Mouse (Mus musculus): ENCODE measurements around the gene Fam20a.
A peak's percentile ranks its signal among the peaks of the same experiment; 100 is the strongest.

The Fam20a gene

GRCm38 (mm10) chr11:109654581-109654980, 67.5 kb downstream of the Fam20a start:
- no peak for DNase-seq (ENCODE audit: low spot score in 2 of 2)

DNA sequence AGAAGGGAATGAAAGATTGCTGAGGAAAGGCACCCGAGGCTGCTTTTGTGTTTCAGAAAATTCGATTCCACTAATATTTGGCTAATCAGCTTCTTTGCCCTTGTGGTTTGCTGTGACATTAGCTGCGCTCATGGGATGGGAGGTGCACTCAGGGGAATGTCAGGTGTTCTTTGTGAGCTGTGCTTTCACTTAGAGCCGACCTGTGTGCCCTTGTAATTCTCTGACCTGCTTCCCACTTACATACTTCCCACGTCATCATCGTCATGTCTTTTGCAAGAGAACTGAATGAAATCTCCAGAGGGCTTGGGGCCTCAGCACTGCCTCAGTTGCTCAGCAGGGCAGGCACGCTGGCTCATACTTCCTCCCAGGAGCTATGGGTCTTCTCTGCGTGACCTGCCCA, 68.9 kb downstream of the Fam20a start:
- DNase-seq (ENCODE audit: low spot score in 2 of 2), result no peak

DNA sequence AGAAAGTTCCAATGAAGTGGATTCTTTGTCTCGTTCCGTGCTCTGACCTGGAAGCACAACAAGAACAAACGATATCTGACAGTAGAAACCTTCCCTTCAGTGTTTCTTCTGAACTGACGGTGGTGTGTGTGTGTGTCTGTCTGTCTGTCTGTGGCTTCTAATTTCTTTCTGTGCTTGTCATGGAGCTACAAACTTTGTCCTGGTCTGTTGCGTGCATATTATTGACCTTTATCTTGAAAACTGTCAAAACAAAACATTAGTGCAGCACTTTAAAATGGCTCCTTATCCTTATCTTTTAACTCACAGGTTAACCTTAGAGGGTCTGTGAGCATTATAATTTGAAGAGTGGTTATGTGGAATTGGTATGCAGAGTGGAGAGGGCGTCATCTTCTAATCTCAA, 69.6 kb downstream of the Fam20a start:
- no peak for DNase-seq (ENCODE audit: low spot score in 2 of 2)

DNA sequence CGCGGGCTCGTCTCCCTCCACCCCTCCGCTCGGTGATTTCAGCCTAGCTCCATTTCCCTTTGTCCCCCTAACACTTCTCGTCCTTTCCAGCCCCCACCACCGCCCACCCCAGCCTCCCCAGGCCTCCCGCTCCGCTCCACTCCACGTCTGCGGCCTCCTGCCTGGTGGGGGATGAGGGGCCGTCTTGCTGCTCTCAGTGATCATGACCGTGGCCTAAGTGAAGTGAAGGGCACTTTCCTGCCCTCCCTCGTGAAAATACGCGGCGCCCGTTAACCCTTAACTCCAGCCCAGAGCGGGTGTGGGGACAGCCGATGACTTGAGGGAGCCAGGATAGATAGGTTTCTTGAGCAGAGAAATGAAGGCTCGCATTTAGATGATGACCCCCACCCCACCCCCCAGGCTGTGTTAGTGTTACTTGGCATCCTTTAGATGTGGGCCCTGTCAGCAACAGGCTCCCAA, 70.5 kb downstream of the Fam20a start:
- peak in 1 of 2 experiments; percentile 22 for DNase-seq (ENCODE audit: low spot score in 2 of 2)

GRCm38 (mm10) chr11:109650788-109651565, 71.1 kb downstream of the Fam20a start:
- peak; percentile 88 to 91 for DNase-seq (ENCODE audit: low spot score in 2 of 2)

- peak; percentile 41 to 60 for DNase-seq (ENCODE audit: low spot score in 2 of 2)
These were observed 71.9 kb downstream of the Fam20a start for GRCm38 (mm10) chr11:109649975-109650701.

GRCm38 (mm10) chr11:109649206-109649605, 72.9 kb downstream of the Fam20a start, which contains the start of gene Prkar1a:
Gene Prkar1a, plus strand, starts transcription at chr11:109649405.
- DNase-seq (ENCODE audit: low spot score in 2 of 2), result no peak

- no peak for DNase-seq (ENCODE audit: low spot score in 2 of 2)
These were observed 73.6 kb downstream of the Fam20a start for GRCm38 (mm10) chr11:109648510-109648909.

- peak in 1 of 2 experiments; percentile 41 for DNase-seq (ENCODE audit: low spot score in 2 of 2)
These were observed 80.4 kb downstream of the Fam20a start for GRCm38 (mm10) chr11:109641498-109642222.

DNA sequence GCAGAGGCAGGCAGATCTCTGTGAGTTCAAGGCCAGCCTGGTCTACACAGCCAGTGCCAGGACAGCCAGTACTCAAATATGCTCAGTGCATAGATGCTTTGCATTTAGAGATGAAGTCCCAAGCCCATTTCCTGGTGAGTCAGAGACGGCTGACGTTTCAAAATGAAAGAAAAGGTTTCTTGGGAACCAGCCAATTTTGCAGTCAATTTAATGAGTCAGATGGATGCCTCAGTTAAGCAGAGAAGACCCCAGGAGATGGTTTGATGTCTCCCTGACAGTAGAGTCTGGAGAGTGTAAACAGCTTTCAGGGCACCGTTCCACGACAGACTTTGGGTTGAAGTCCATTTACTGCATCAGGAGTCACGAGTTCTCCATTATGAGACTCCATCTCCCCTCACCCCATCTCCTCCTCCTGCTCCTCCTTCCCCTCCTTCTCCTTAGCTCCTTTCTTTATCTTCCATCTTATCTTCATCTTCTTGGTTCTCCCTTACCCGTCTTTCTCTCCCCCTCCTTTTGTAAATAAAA, 86.1 kb downstream of the Fam20a start:
- DNase-seq (ENCODE audit: low spot score in 2 of 2), result no peak

DNA sequence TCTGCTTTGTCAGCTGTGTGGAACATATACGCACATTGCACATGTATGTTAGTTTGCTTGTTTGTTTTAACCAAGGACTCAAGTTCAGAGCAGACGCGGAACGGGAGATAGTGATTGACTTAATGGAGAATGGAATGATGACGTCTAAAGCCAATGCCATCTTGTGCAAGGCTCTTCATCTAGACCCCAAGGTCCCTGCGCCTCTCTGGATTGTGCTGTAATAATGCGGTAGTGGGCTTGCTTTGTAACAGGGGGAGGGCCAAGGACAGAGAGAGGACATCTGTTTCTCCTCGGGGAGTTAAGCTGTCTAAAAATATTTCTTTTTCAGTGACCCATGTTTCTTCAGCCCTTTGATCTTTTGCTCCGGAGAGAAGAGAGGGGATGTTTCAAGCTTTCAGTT, 87.2 kb downstream of the Fam20a start:
- DNase-seq (ENCODE audit: low spot score in 2 of 2), result no peak

GRCm38 (mm10) chr11:109629021-109629521, 93.0 kb downstream of the Fam20a start:
- no peak for DNase-seq (ENCODE audit: low spot score in 2 of 2)

DNA sequence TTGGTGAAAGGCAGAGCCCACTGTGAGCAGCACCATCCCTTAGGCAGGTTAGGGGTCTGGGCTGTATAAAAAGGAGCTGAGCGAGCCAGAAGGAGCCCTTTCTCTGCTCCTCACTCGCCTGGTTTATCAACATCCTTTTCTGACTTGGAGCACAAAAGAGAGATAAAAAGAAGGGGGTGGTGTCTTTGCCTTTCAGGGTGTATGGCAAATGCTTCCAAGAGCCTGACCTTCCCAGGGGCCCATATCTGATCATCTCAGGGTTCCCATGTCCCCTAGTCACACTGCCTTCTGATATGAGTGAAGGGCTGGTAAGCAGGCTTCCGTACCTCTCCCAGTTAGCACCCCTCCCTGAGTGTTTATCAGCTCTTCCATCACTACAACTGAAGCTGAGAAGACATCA, 94.0 kb downstream of the Fam20a start:
- DNase-seq (ENCODE audit: low spot score in 2 of 2), result no peak

DNA sequence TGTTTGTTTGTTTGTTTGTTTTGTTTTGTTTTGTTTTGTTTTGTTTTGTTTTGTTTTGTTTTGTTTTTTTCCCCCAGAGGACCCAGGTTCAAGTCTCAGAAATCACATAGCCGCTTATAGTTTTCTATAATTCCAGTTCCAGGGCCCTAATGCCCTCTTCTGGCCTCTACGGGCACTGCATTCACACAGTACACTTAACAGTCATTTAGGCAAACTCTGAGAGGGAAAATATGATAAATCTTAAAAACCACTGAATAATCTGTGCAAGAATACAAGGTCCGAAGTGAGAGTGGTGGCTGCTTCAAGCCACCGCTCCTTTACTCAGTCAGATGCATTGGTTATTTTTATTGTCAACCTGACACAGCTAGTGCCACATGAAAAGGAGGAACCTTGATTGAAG, 94.4 kb downstream of the Fam20a start:
- no peak for DNase-seq (ENCODE audit: low spot score in 2 of 2)

DNA sequence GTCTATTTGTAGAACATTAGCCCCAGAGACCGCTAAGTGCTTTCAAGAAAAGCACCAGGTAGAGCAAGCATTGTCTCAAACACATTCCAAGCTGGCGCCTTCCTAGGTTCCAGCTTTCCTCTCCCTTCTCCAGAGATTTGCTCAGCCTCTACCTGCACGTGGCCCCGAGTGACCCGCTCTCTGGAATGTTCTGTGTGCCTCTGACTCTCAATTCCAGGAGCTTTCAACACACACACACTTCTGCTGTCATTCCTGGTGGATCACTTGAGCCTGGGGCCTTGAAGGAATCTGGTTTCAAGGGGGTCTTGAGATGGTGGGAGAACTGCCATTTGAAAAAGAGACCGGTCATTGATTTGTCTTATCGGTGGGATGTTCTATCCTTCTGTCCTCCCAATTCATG, 98.8 kb downstream of the Fam20a start:
- no peak for DNase-seq (ENCODE audit: low spot score in 2 of 2)

- no peak for DNase-seq (ENCODE audit: low spot score in 2 of 2)
These were observed 99.5 kb downstream of the Fam20a start for GRCm38 (mm10) chr11:109622518-109623037.

GRCm38 (mm10) chr11:109621183-109621582, 100.9 kb downstream of the Fam20a start:
- DNase-seq (ENCODE audit: low spot score in 2 of 2), result peak in 1 of 2 experiments; percentile 41

DNA sequence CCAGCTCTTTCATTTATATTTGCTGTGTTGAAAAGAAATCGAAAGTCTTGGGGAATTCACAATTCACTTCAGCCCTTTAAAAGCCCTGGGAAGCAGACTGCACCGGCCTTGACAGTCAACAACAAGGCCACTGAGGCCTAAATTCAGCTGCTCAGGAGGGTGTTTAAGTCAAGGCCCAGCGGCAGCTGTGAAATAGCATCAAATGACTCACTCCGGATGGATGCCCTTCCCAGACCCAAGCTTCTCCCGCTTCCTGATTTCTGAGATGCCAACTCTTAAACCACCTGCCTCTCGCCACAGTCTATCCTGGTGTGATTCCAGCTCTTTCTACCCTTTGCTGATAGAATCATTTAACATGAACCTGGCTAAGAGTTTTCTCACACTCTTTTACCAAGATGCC, 101.7 kb downstream of the Fam20a start:
- DNase-seq (ENCODE audit: low spot score in 2 of 2), result no peak
